Mouse (Mus musculus) hindbrain, postnatal 0 days (tissue): ENCODE measurements around the gene Tnfsfm13. TPM values are rescaled to one million over a fixed set of nuclear protein-coding genes. Genes with fewer than 3 reads are reported as not detected.

Source experiments
- ATAC-seq: fragments of 200-750 bp; cut with Nextera tagmentation; 2 replicates; pipeline ENCODE4 v1.8.0; 2017; ENCODE audit warnings: mild to moderate bottlenecking, moderate TSS enrichment, moderate library complexity
- DNase-seq: peaks from one replicate; pipeline ENCODE4 v3.0.0-alpha.2; 2015; ENCODE audit warnings: low spot score
- H3K27ac ChIP-seq: fragments of 300-500 bp; sonication (generic); 2 replicates; pipeline ENCODE4 v1.5.1; 2014; ENCODE audit warnings: mild to moderate bottlenecking
- H3K27me3 ChIP-seq: fragments of 300-500 bp; sonication (generic); 2 replicates; pipeline ENCODE4 v1.6.1; 2014; ENCODE audit warnings: low read length, mixed read lengths; ENCODE audit not compliant: insufficient read depth
- H3K36me3 ChIP-seq: fragments of 300-500 bp; sonication (generic); 2 replicates; pipeline ENCODE4 v1.6.1; 2014; ENCODE audit warnings: low read length, mixed read lengths; ENCODE audit not compliant: insufficient read depth
- H3K4me1 ChIP-seq: fragments of 300-500 bp; sonication (generic); 2 replicates; pipeline ENCODE4 v1.6.1; 2014; ENCODE audit warnings: antibody characterized with exemption, low read length, mixed read lengths; ENCODE audit not compliant: insufficient read depth
- H3K4me2 ChIP-seq: fragments of 300-500 bp; sonication (generic); 2 replicates; pipeline ENCODE4 v1.6.1; 2014; ENCODE audit warnings: low read depth, mild to moderate bottlenecking, low read length, moderate library complexity, mixed read lengths
- H3K4me3 ChIP-seq: fragments of 300-500 bp; sonication (generic); 2 replicates; pipeline ENCODE4 v1.5.1; 2014; ENCODE audit warnings: low read length
- H3K9ac ChIP-seq: fragments of 300-500 bp; sonication (generic); replicated peaks from 2 replicates; pipeline ENCODE4 v1.6.1; 2014; ENCODE audit warnings: mild to moderate bottlenecking, low read length, moderate library complexity, mixed read lengths
- H3K9me3 ChIP-seq: fragments of 300-500 bp; sonication (generic); 2 replicates; pipeline ENCODE4 v1.6.1; 2016; ENCODE audit warnings: low read length, mixed read lengths
- CTCF ChIP-seq: IDR thresholded peaks from 2 replicates; pipeline ENCODE4 v1.5.1; 2016; ENCODE audit warnings: antibody characterized with exemption, control low read depth, low read depth
- WGBS: fragments of 180-500 bp; shearing (Covaris S2); extraction: QIAGEN DNeasy Blood & Tissue Kit; methylation state at CpG from one replicate; pipeline ENCODE4 v1.1.7; 2014; 5-methylcytosine and 5-hydroxymethylcytosine counted together
- polyA plus RNA-seq: library from polyadenylated mRNA; unstranded; fragments of >200 nt; fragmentation: Nextera tagmentation; extraction: Ambion mirVana; gene quantifications from 2 replicates; pipeline ENCODE4 v1.2.1, GENCODE M21; 2015
- total RNA-seq: library from RNA; depleted of rRNA; stranded (reverse); fragments of >200 nt; gene quantifications from 2 replicates; pipeline ENCODE4 v1.2.3, GENCODE M21; 2014

Gene Tnfsfm13
- total and polyA plus RNA-seq, 2 experiments from 2014 or later: 0.94 to 2.0 TPM

DNA sequence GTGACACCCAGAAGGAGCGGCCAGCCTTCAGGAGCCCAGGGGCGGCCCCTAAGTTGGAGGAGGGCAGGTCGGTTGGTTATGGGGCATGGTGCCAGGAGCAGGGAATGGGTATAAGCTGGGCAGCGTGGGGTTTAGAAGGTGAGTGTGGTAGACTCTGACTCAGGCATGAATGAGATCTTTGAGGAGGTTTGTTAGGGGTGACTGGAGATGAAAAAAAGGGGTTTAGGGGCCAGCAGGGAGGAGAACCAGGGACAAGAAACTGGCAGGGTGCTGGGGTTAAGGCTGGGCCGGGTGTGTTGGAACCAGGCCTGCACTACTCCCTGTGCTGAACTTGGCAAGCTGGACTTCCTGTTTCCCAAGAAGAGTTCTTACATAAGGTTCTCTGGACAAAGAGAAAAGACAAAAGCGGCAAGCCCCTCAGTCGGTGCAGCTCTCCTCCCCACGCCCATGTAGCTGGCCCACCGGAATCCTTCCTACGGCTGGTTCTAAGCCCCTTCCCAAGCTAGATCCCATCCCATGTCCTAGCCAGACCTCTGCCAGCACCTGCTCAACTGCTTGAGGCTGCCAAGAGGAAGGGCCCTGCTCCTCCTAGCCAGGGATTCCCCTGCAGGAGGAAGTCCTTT is 10.3 kb downstream of the Tnfsfm13 start, which contains the start of gene Tnfsf13:
Gene Tnfsf13 (minus strand): TSS at position 259 of the 623 bp plus-strand sequence.
- H3K27me3 ChIP-seq: no peaks in the 10 kb centered on the region
- no peak for TF ChIP-seq CTCF
- peak within 1 kb of the TSS; percentile 79 for H3K27ac ChIP-seq
- H3K4me3 ChIP-seq: no peak within 1 kb of the TSS
- DNase-seq: peak; percentile 64
- H3K9ac ChIP-seq: peak within 1 kb of the TSS; percentile 37; the same call in 1 of the 2 replicates
- no peak for ATAC-seq
- H3K9me3 ChIP-seq: no peaks in the 10 kb centered on the region
- H3K4me2 ChIP-seq: no peak within 1 kb of the TSS
- 25% methylated on average over 10 of the region's 10 CpGs for WGBS
- peaks cover 23% of the 10 kb centered on the region for H3K4me1 ChIP-seq
- no peaks in the 10 kb centered on the region for H3K36me3 ChIP-seq

DNA sequence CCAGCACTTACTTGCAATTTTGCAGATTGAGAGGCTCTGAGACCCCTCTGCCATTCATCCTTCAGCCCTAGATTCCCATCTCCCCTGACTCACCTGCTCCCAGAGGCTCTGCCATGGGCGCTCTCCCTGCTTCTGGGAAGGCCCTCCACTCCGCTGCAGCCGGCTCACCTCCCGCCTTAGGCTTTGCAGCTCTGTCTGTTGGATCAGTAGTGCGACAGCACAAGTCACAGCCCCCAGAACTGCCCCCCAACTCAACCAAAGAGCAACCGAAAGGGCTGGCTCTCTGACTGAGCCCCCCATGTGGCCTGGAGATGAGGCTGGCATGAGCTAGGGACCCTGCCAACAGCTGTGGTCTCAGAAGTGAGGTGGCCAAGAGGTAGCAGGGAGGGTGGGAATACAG is 11.0 kb downstream of the Tnfsfm13 start:
- H3K27me3 ChIP-seq: no peaks in the 10 kb centered on the region
- H3K9ac ChIP-seq: peak overlapping the region; percentile 37; the same call in 1 of the 2 replicates
- no peaks in the 10 kb centered on the region for H3K9me3 ChIP-seq
- no peak overlapping the region for H3K4me3 ChIP-seq
- no peak for TF ChIP-seq CTCF
- no peaks in the 10 kb centered on the region for H3K36me3 ChIP-seq
- peaks cover 28% of the 10 kb centered on the region for H3K4me1 ChIP-seq
- WGBS: 60% methylated on average over 6 of the region's 6 CpGs
- DNase-seq: no peak
- no peak for ATAC-seq
- H3K4me2 ChIP-seq: no peak overlapping the region
- peak overlapping the region; percentile 79; the same call in 1 of the 2 replicates for H3K27ac ChIP-seq

GRCm38 (mm10) chr11:69684128-69684745 is 11.7 kb downstream of the Tnfsfm13 start:
- no peak for ATAC-seq
- Histone ChIP-seq H3K4me2 (no peak overlapping the region), H3K9ac (no peak overlapping the region), H3K4me3 (no peak overlapping the region), H3K9me3 (no peaks in the 10 kb centered on the region), H3K36me3 (peaks cover 3% of the 10 kb centered on the region; the same call in 1 of the 2 replicates), H3K27me3 (no peaks in the 10 kb centered on the region), H3K4me1 (peaks cover 31% of the 10 kb centered on the region), H3K27ac (no peak overlapping the region)
- DNase-seq: no peak
- no peak for TF ChIP-seq CTCF
- 85% methylated on average over 12 of the region's 12 CpGs for WGBS

GRCm38 (mm10) chr11:69683576-69683975 is 12.3 kb downstream of the Tnfsfm13 start:
- Histone ChIP-seq H3K27me3 (no peaks in the 10 kb centered on the region), H3K36me3 (peaks cover 6% of the 10 kb centered on the region; the same call in 1 of the 2 replicates), H3K27ac (peak overlapping the region; percentile 84; the same call in 1 of the 2 replicates), H3K4me3 (no peak overlapping the region), H3K9me3 (no peaks in the 10 kb centered on the region), H3K4me2 (peak overlapping the region; percentile 83; the same call in 1 of the 2 replicates), H3K9ac (no peak overlapping the region), H3K4me1 (peaks cover 32% of the 10 kb centered on the region)
- no peak for TF ChIP-seq CTCF
- DNase-seq (no peak), ATAC-seq (no peak)
- 82% methylated on average over 7 of the region's 7 CpGs for WGBS

DNA sequence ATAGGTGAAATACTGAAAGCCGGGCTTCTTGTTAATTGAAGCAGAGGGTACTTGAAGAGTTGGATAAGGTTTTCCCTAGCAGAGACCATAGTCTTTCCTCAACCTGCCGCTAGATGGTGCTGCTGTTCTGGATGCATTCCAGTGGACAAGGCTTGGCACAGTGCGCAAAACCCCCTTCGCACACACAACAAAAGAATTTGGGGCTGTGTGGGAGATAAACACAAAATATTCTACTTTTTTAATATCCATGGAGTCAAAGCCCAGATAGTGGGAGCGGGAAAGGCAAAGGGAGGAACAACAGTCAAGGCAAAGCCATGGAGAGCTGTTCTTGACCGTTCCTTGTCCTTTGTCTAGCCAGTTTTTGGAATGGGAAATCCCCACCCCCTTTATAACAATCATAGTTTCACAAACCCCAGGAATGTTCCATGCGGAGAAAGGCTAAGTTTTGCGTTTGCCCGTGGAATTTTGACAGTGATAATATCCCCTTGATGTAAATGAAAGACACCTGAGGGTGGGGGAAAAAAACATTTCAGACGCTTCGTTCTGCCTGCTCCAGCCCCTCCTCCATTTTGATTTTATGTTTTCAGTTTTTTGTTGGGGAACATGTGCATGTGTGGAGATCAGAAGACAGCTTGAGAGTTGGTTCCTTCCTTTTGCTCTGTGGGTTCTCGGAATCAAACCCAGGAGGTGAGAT is 12.9 kb downstream of the Tnfsfm13 start:
- ATAC-seq (peak; percentile 33; the same call in 1 of the 2 replicates), DNase-seq (peak; percentile 96)
- no peaks in the 10 kb centered on the region for H3K27me3 ChIP-seq
- H3K36me3 ChIP-seq: peaks cover 12% of the 10 kb centered on the region; the same call in 1 of the 2 replicates
- H3K4me3 ChIP-seq: peak overlapping the region; percentile 22
- H3K4me2 ChIP-seq: peak overlapping the region; percentile 83
- peak overlapping the region; percentile 44 for H3K9ac ChIP-seq
- no peaks in the 10 kb centered on the region for H3K9me3 ChIP-seq
- peaks cover 32% of the 10 kb centered on the region for H3K4me1 ChIP-seq
- TF ChIP-seq CTCF: peak; percentile 95
- H3K27ac ChIP-seq: peak overlapping the region; percentile 84
- WGBS: 15% methylated on average over 12 of the region's 12 CpGs

- H3K27me3 ChIP-seq: no peaks in the 10 kb centered on the region
- H3K9ac ChIP-seq: peak overlapping the region; percentile 76
- H3K27ac ChIP-seq: peak overlapping the region; percentile 84
- H3K36me3 ChIP-seq: peaks cover 15% of the 10 kb centered on the region; the same call in 1 of the 2 replicates
- DNase-seq (no peak), ATAC-seq (0 out of 2 replicates have a peak, but pooled peaks have one; percentile 0)
- H3K4me2 ChIP-seq: peak overlapping the region; percentile 83
- H3K4me1 ChIP-seq: peaks cover 32% of the 10 kb centered on the region
- WGBS: 24% methylated on average over 24 of the region's 24 CpGs
- H3K9me3 ChIP-seq: no peaks in the 10 kb centered on the region
- H3K4me3 ChIP-seq: peak overlapping the region; percentile 79
- TF ChIP-seq CTCF: no peak
Observed at GRCm38 (mm10) chr11:69682209-69682839, 13.6 kb downstream of the Tnfsfm13 start.
